Mouse (Mus musculus): ENCODE results near the gene Smyd4.

GRCm38 (mm10) chr11:75377125-75377524 lies 28.9 kb downstream of the Smyd4 start:
- TF ChIP-seq CTCF (IDR thresholded peaks at IDR 0.05; ENCODE audit: low read depth) (no peak), EP300 (IDR thresholded peaks at IDR 0.05; ENCODE audit: low read depth) (no peak)

Data from heart, postnatal 0 days (tissue).